Mouse (Mus musculus): ENCODE measurements around the gene Zdhhc1.

Gene Zdhhc1

DNA sequence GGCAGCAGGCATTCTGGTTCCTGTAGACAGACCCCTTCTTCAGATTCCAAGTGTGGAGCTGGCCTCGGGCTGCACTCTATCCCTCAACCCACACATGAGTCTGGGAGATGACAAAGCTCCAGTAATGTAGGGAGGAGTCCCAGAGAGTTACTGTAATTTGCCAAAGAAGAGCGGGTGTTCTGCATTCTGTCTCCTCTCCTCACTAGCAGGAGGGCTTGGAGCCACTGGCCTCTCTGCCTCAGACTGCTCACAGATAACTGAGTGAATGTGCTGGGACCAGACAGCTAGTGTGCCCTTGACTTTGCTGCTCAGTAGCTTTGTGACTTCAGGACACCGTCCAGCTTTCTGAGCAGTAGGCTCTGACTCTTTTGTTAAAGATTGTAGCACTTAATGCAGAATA lies 18.9 kb downstream of the Zdhhc1 start:
- in situ Hi-C loops (cut with MseI, MboI) = no loop called here

- in situ Hi-C loops (cut with MseI, MboI) = no loop called here
Measured at GRCm38 (mm10) chr8:105476628-105477413, 19.9 kb downstream of the Zdhhc1 start.

GRCm38 (mm10) chr8:105476161-105476560 lies 20.5 kb downstream of the Zdhhc1 start:
- in situ Hi-C loops (cut with MseI, MboI) = no loop called here

DNA sequence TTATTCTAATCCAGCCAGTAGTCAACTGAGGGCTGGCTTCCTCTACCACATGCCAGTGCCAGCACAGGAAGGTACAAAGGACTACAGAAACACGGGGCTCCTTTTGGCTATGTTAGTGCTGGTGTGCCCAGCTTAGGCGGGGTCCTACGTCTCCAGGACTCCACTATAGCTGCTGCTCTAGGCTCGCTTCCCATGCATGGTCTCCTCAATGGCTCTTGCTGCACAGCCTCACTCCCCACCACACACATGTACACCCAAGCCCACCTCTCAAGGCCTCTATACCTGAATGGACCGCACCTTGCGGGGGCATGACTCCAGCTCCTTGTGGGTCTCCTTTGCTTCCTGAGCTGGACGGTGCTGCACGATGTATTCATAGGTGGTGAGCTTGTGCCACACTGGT lies 21.0 kb downstream of the Zdhhc1 start:
- in situ Hi-C loops (cut with MseI, MboI) = no loop called here

DNA sequence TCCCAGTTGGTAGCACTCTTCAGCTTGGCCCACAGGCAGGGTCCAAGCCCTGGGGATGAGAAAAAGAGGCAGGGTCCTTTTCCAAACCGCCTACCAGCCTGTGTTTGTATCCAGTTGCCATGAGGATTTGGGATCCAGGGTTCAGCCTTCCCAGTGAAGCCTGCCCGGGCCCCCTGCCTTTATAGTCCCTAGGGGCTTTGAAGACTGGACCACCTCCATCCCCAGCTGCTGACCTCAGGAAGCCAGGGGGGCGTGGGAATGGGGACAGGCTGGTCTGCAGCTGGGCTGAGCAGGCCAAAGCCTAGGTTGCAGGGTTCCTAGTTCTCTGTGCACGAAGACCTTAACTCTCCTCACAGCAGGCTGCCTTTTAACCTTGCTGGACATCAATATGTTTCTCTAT lies 21.4 kb downstream of the Zdhhc1 start:
- in situ Hi-C loops (cut with MseI, MboI) = no loop called here

DNA sequence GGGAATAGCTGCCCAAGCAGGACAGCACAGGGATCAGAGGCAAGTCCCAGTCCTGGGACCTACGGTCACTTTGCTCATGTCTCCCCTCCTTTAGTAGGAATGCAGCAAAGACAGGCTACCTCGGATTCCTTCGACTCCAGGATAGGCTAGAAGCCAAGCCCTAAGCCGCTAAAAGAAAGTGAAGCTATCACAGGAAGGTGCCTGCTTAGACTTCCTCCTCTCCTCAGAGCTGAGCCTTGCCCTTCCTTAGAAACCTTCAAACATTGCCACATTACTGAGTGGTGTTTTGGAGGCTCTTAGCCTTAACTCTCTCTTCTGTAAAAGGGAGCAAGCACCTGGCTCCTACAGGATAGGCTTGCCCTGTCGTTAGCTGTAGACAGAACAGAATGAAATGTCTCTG lies 22.0 kb downstream of the Zdhhc1 start:
- in situ Hi-C loops (cut with MseI, MboI) = no loop called here

DNA sequence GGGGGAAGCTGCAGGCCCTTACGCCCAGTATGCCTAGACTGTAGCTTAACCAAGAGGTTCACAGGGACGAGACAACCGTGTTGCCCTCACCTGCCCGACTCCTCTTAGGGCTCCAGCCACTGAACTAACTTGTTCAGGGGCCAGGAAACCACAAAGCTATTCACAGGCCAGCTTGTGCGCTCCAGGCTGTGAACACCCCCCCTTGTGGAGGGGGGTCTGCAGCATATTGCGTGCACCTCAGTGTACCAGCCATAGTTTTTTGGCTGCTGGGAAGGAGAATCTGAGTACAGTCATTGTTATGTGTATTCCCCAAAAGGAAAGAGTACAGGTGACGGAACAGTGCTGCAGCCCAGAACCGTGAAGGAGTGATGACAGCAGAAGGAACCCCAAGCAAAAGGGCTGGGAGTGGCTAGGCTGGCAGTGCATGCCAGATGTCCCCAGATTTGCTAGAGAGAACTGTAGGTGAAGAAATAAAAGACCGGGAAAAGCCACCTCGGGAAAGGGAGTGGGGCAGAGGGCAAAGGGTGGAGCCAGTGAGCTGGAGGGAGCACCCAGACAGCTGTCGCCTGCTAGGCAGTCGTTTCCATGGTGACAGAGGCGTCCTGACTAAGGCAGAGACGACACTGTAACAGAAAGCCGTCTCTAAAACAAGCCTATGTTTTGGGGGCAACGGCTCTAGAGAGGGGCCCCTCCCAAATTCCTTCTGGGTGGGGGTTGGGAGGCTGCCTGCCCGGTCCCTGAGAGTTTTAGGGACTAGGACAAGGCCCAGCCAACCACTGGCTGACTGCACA lies 22.7 kb downstream of the Zdhhc1 start:
- in situ Hi-C loops (cut with MseI, MboI) = no loop called here

- in situ Hi-C loops (cut with MseI, MboI) = no loop called here
Measured at GRCm38 (mm10) chr8:105472983-105473382, 23.7 kb downstream of the Zdhhc1 start.

DNA sequence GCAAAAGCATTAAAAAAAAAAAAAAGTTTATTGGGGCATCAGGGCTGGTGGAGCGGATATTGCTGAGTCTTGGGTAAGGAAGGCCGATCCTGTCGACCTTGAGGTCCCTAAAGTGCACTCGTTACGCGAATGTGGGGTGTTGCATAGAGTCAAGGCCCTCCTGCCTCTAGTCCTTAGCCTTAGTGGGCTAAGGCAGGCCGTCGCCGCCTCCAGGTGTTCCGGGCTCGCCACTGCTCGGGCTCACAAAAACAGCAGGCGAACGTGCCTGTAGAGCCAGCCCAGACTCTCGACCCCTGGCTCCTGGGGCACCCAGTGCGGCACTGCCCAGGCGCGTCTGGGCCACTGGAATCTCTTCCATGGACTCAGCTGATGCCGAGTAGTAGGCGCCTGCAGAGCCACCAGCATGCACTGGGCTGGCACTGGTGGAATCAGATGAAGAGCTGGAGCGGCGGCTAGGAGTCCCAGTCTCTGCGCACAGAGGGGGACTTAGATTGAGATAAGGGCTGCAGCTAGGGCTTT lies 24.2 kb downstream of the Zdhhc1 start:
- in situ Hi-C loops (cut with MseI, MboI) = no loop called here

GRCm38 (mm10) chr8:105471314-105472015 lies 25.2 kb downstream of the Zdhhc1 start, which contains the start of gene Tppp3:
Gene Tppp3, minus strand, starts transcription at chr8:105471526.
- in situ Hi-C loops (cut with MseI, MboI) = no loop called here

- in situ Hi-C loops (cut with MseI, MboI) = no loop called here
Measured at GRCm38 (mm10) chr8:105470681-105471313, 25.9 kb downstream of the Zdhhc1 start.

GRCm38 (mm10) chr8:105470262-105470661 lies 26.4 kb downstream of the Zdhhc1 start:
- in situ Hi-C loops (cut with MseI, MboI) = no loop called here

GRCm38 (mm10) chr8:105469816-105470215 lies 26.9 kb downstream of the Zdhhc1 start:
- in situ Hi-C loops (cut with MseI, MboI) = no loop called here

- in situ Hi-C loops (cut with MseI, MboI) = no loop called here
Measured at GRCm38 (mm10) chr8:105469041-105469695, 27.5 kb downstream of the Zdhhc1 start.

DNA sequence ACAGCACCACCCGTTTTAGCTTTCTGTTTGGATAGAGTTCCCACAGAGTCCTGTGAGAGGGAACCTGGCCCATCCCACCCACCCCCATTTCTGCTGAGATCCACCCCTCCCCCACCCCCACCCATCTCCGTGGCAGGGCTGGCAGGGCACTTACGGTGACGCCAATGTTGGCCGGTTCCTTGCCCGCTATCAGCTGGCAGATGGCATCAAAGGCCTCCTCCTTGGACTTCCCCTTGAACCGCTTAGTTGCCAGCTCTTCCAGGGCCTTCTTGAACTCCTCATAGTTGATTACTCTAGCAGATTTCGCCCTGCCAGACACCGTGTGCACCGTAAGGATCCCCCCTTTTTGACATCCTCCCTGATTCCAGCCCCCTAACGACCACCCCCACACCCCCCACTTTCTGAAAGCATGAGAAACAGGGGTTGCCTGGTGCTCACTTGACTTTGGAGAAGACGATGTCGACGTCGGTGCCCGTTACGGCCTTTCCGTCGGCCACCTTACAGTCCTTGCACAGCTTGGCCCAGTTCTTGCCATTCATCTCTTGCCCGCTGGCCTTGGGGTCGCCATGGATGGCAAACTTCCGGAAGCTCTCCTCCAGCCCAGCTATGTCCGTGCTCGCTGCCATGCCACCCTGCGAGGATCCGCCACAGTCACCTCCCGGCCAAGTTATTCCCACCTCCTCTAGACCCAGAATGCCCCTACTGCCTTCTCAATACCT lies 28.5 kb downstream of the Zdhhc1 start:
- in situ Hi-C loops (cut with MseI, MboI) = no loop called here

DNA sequence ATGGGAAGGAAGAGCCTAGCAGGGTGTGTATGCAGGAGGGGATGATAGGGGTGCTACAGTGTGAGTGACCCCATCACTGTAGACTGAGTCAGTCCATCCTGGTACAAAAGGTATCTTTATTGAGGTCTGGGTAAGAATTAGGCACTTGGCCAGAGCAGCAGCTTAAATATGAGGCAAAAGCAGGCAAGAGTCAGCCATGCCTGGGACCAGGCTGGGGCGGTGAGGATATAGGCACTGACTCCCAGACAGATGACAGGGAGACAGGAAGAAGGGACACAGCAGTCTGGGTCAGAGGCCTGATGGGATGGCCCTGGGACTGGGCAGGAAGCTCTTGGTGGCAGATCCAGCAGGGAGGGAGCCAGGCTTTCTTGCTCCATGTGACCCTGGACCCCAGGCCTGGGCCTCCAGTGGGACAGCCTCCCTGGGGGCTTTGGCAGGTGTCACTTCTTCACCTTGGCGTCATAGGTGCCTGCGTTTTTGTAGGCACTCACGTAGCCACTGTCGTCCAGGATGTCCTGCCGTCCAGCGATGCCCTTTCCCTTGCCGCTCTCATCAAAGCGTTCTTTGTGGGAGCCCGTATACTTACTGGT lies 29.2 kb downstream of the Zdhhc1 start:
- in situ Hi-C loops (cut with MseI, MboI) = no loop called here

DNA sequence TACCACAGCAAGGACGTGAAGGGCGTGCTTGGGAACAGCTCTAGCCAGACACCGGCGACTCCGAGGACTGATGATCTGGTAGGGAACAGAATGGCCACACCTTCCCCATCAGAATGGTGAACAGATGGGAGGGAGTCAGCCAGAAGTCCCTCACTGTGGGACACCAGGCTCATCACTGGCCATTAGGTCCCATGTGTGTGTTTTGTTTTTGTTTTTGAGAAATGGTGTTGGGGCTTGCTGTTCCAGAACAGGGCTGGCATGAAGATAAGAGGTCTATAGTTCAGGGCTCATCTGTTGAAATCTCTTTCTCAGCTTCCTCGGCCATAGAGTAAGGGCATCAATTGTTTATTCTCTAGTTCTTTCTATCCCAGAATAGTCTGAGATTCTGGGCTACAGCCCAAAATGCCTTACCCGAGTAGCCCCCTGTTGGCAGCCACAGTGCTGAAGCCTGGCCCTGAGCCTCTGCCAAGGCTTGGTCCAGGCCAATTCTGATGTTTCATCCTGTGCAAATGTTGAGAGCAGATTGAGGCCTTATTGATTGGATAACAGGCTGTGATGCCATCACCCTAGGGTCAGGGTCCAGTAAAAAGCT lies 29.9 kb downstream of the Zdhhc1 start:
- in situ Hi-C loops (cut with MseI, MboI) = no loop called here

- in situ Hi-C loops (cut with MseI, MboI) = no loop called here
Measured at GRCm38 (mm10) chr8:105466246-105466645, 30.5 kb downstream of the Zdhhc1 start.

- in situ Hi-C loops (cut with MseI, MboI) = no loop called here
Measured at GRCm38 (mm10) chr8:105464595-105464994, 32.1 kb downstream of the Zdhhc1 start.
